Mouse (Mus musculus) forebrain, embryonic 11.5 days (tissue): Measurements from ENCODE around the gene Cd19. TPM values are rescaled to one million over a fixed set of nuclear protein-coding genes. Genes with fewer than 3 reads are reported as not detected.

Experiments used
- ATAC-seq: fragments of 200-750 bp; cut with Nextera tagmentation; replicated peaks from 2 replicates; pipeline ENCODE4 v1.8.0; 2017; ENCODE audit warnings: moderate TSS enrichment; ENCODE audit not compliant: low FRiP score
- DNase-seq: peaks from one replicate; pipeline ENCODE4 v3.0.0-alpha.2; 2017; ENCODE audit warnings: low spot score
- H3K27ac ChIP-seq: fragments of 300-500 bp; sonication (generic); 2 replicates; pipeline ENCODE4 v1.5.1; 2014; ENCODE audit warnings: low read depth, low read length
- H3K27me3 ChIP-seq: fragments of 300-500 bp; sonication (generic); 2 replicates; pipeline ENCODE4 v1.6.1; 2014; ENCODE audit warnings: mild to moderate bottlenecking, low read length, mixed read lengths; ENCODE audit not compliant: control insufficient read depth, insufficient read depth
- H3K36me3 ChIP-seq: fragments of 300-500 bp; sonication (generic); 2 replicates; pipeline ENCODE4 v1.6.1; 2014; ENCODE audit warnings: mild to moderate bottlenecking, low read length, moderate library complexity, mixed read lengths; ENCODE audit not compliant: control insufficient read depth, insufficient read depth
- H3K4me1 ChIP-seq: fragments of 300-500 bp; sonication (generic); replicated peaks from 2 replicates; pipeline ENCODE4 v1.6.1; 2014; ENCODE audit warnings: low read length, mixed read lengths; ENCODE audit not compliant: control insufficient read depth, insufficient read depth
- H3K4me2 ChIP-seq: fragments of 300-500 bp; sonication (generic); 2 replicates; pipeline ENCODE4 v1.6.1; 2014; ENCODE audit warnings: low read depth, mild to moderate bottlenecking, low read length, moderate library complexity, mixed read lengths; ENCODE audit not compliant: severe bottlenecking
- H3K4me3 ChIP-seq: fragments of 300-500 bp; sonication (generic); 2 replicates; pipeline ENCODE4 v1.5.1; 2014; ENCODE audit warnings: low read depth, low read length
- H3K9ac ChIP-seq: fragments of 300-500 bp; sonication (generic); 2 replicates; pipeline ENCODE4 v1.6.1; 2014; ENCODE audit warnings: low read length
- H3K9me3 ChIP-seq: fragments of 300-500 bp; sonication (generic); 2 replicates; pipeline ENCODE4 v1.6.1; 2016; ENCODE audit warnings: low read length, mixed read lengths; ENCODE audit not compliant: control insufficient read depth
- WGBS: fragments of 180-500 bp; shearing (Covaris S2); extraction: QIAGEN DNeasy Blood & Tissue Kit; methylation state at CpG from one replicate; pipeline ENCODE4 v1.1.7; 2014; 5-methylcytosine and 5-hydroxymethylcytosine counted together
- polyA plus RNA-seq: library from polyadenylated mRNA; unstranded; fragments of >200 nt; fragmentation: Nextera tagmentation; extraction: Ambion mirVana; gene quantifications from 2 replicates; pipeline ENCODE4 v1.2.1, GENCODE M21; 2014

The Cd19 gene
- polyA plus RNA-seq, 1 experiment from 2014 or later: not detected

DNA sequence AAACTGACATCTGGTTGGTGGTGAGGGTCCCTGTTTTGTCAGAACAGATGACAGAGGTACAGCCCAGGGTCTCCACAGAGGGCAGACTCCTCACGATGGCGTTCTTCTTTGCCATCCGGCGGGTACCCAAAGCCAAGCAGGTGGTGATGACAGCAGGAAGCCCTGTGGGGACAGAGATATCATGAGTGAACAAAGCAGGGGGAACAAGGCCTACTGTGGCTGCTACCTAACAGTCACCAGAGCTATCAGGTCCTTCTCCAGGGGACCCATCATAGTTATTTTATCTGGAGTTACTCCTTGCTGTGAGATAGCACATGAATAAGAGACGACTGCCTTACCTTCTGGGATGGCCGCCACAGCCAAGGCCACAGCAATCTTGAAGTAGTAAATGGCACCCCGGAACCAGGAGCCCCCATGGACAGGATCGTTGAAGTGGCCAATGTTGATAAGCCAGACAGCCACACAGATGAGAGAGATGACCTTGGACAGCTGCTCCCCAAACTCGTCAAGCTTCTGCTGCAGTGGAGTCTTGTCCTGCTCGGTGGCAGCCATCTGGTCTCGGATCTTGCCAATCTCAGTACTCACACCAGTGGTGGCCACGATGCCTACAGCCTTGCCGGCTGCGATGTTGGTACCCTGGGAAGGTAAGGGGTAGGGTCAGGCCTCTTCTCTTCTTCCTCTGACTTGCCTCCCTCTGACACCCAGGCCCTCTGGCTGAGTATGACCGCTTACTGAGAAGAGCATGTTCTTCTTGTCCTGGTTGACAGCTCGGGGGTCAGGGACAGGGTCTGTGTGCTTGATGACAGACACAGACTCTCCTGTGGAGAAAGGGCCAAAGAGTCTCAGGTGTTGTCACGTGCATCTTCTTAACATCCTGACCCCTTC lies 41.9 kb upstream of the Cd19 start:
- Histone ChIP-seq H3K36me3 (no peaks in the 10 kb centered on the region), H3K4me2 (no peak overlapping the region), H3K4me1 (no peaks in the 10 kb centered on the region), H3K4me3 (no peak overlapping the region), H3K9ac (no peak overlapping the region), H3K27me3 (no peaks in the 10 kb centered on the region), H3K9me3 (no peaks in the 10 kb centered on the region), H3K27ac (no peak overlapping the region)
- 87% methylated on average over 17 of the region's 17 CpGs for whole genome bisulfite sequencing
- DNase-seq: no peak
- no peak for ATAC-seq

GRCm38 (mm10) chr7:126455242-126455641 lies 40.6 kb upstream of the Cd19 start:
- Histone ChIP-seq H3K9ac (no peak overlapping the region), H3K36me3 (no peaks in the 10 kb centered on the region), H3K27ac (no peak overlapping the region), H3K4me3 (no peak overlapping the region), H3K9me3 (no peaks in the 10 kb centered on the region), H3K4me2 (no peak overlapping the region), H3K4me1 (no peaks in the 10 kb centered on the region), H3K27me3 (no peaks in the 10 kb centered on the region)
- 73% methylated on average over 2 of the region's 2 CpGs for WGBS
- no peak for ATAC-seq
- no peak for DNase-seq

DNA sequence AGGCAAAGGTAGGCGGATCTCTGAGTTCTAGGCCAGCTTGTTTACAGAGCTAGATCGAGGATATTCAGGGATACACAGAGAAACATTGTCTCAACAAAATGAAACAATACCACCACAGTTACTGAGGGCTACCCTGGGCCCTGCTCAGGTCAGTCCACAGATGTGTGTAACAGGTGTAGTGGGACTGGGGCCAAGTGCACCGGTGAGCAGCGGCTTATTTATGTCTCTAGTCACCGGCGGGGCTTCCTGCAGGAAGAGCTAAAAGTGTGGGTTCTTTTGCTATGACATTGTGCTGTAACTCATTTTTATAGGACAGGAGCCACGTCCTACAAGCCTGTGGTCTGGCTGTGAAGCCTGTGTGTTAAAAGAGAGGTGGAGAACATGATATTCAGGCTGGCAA lies 39.2 kb upstream of the Cd19 start:
- H3K4me3 ChIP-seq: no peak overlapping the region
- H3K27me3 ChIP-seq: no peaks in the 10 kb centered on the region
- 86% methylated on average over 7 of the region's 7 CpGs for WGBS
- H3K36me3 ChIP-seq: no peaks in the 10 kb centered on the region
- ATAC-seq: no peak
- H3K4me2 ChIP-seq: no peak overlapping the region
- no peaks in the 10 kb centered on the region for H3K4me1 ChIP-seq
- H3K27ac ChIP-seq: no peak overlapping the region
- no peak for DNase-seq
- no peak overlapping the region for H3K9ac ChIP-seq
- H3K9me3 ChIP-seq: no peaks in the 10 kb centered on the region

DNA sequence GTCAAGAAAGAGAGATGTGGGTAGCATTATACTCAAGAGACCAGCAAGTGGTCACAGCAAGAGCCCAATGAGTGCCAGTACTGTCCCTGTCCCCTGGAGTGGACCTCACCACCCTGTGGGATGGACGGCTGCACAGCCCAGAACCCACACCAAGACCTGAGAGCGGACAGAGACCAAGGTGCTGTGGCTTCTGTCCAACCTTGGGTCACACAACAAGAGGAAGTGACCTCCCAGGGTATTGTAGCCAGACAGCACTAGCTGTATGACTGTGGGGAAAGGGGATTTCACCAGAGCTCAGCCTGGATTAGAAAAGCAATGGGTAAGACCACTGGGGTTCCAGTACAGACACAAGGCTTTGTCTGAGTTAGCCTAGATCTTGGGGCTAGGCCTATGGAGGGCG lies 37.6 kb upstream of the Cd19 start:
- Histone ChIP-seq H3K9me3 (no peaks in the 10 kb centered on the region), H3K4me2 (no peak overlapping the region), H3K36me3 (no peaks in the 10 kb centered on the region), H3K27me3 (no peaks in the 10 kb centered on the region), H3K27ac (no peak overlapping the region), H3K4me3 (no peak overlapping the region), H3K9ac (no peak overlapping the region), H3K4me1 (no peaks in the 10 kb centered on the region)
- ATAC-seq: no peak
- 89% methylated on average over 3 of the region's 3 CpGs for WGBS
- no peak for DNase-seq

GRCm38 (mm10) chr7:126450641-126451040 lies 36.0 kb upstream of the Cd19 start:
- WGBS: 90% methylated on average over 6 of the region's 6 CpGs
- H3K4me2 ChIP-seq: no peak overlapping the region

GRCm38 (mm10) chr7:126449991-126450390 lies 35.3 kb upstream of the Cd19 start:
- no peaks in the 10 kb centered on the region for H3K9me3 ChIP-seq
- no peak for DNase-seq
- no peaks in the 10 kb centered on the region for H3K4me1 ChIP-seq
- H3K4me2 ChIP-seq: no peak overlapping the region
- no peak for ATAC-seq
- no peak overlapping the region for H3K4me3 ChIP-seq
- no peak overlapping the region for H3K27ac ChIP-seq
- H3K36me3 ChIP-seq: no peaks in the 10 kb centered on the region
- no peak overlapping the region for H3K9ac ChIP-seq
- no peaks in the 10 kb centered on the region for H3K27me3 ChIP-seq
- 93% methylated on average over 18 of the region's 18 CpGs for WGBS

More at GRCm38 (mm10) chr7:126450641-126451040, 36.0 kb upstream of the Cd19 start:
- no peaks in the 10 kb centered on the region for H3K4me1 ChIP-seq
- H3K27ac ChIP-seq: no peak overlapping the region
- no peak for ATAC-seq
- no peaks in the 10 kb centered on the region for H3K36me3 ChIP-seq
- H3K9me3 ChIP-seq: no peaks in the 10 kb centered on the region
- H3K27me3 ChIP-seq: no peaks in the 10 kb centered on the region
- DNase-seq: no peak
- H3K9ac ChIP-seq: no peak overlapping the region
- H3K4me3 ChIP-seq: no peak overlapping the region

GRCm38 (mm10) chr7:126448481-126448880 lies 33.8 kb upstream of the Cd19 start:
- H3K36me3 ChIP-seq: no peaks in the 10 kb centered on the region
- 95% methylated on average over 19 of the region's 19 CpGs for WGBS

GRCm38 (mm10) chr7:126446217-126446616 lies 31.5 kb upstream of the Cd19 start:
- ATAC-seq (no peak), DNase-seq (no peak)
- Histone ChIP-seq H3K4me2 (no peak overlapping the region), H3K9me3 (no peaks in the 10 kb centered on the region), H3K9ac (no peak overlapping the region), H3K4me1 (no peaks in the 10 kb centered on the region), H3K27me3 (no peaks in the 10 kb centered on the region), H3K36me3 (no peaks in the 10 kb centered on the region), H3K27ac (no peak overlapping the region), H3K4me3 (no peak overlapping the region)
- WGBS: 93% methylated on average over 21 of the region's 21 CpGs

More at GRCm38 (mm10) chr7:126448481-126448880, 33.8 kb upstream of the Cd19 start:
- no peak overlapping the region for H3K27ac ChIP-seq
- H3K27me3 ChIP-seq: no peaks in the 10 kb centered on the region
- DNase-seq (no peak), ATAC-seq (no peak)
- H3K4me1 ChIP-seq: no peaks in the 10 kb centered on the region
- no peaks in the 10 kb centered on the region for H3K9me3 ChIP-seq
- no peak overlapping the region for H3K4me3 ChIP-seq
- no peak overlapping the region for H3K9ac ChIP-seq
- no peak overlapping the region for H3K4me2 ChIP-seq
